Mouse (Mus musculus): Measurements from ENCODE around the gene Bad.

DNA sequence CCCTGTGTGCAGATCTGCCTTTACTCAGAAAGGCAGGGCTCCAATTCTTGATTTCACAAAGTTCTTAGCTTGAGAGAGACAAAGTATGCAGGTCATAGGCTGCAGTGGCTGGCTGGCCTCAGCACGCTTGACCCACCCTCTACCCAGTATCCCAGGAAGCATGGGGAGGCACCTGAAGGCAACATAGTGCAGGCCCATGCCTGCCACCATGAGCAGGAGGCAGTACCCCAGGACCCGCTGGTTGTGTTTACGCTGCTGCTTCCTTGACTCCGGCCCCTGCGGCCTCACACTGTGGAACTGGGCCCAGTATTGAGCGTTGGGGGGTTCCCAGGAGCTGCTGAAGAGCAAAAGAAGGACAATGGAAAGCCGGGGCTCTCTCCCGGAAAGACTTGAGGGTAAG is 47.6 kb downstream of the Bad start:
- TF ChIP-seq CTCF (conservative IDR thresholded peaks at IDR 0.05; ENCODE audit: low read length): no peak
- TF ChIP-seq POU5F1 (IDR thresholded peaks at IDR 0.05; ENCODE audit: borderline replicate concordance, low read length): no peak
- no peak for TF ChIP-seq NANOG (IDR thresholded peaks at IDR 0.05; ENCODE audit: borderline replicate concordance, low read length)
